8 mouse cellular contexts compared by ENCODE assay signal in the genomic region with DNA sequence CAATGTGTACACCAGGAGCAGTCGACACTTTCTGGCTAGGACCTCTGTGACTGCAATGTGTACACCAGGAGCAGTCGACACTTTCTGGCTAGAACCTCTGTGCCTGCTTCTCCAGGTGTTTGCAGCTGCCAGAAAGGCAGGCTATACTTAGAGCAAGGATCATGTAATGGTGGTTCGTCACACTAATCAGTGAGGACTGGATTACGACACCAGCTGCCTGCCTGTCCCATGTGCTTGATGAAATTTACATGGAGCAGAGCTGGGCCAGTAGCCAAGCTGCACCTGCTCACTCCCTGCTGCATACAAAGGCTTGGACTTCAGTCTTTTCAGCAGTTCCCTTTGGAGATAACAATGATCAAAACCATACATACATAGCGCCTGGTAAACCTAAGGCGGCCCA. TPM values are rescaled to one million over a fixed set of nuclear protein-coding genes. Genes with fewer than 3 reads are reported as not detected.
DNase-seq lines count a peak whose midpoint lies in the region; ATAC-seq lines count a peak whose summit lies in the region.

No protein-coding gene starts in this region.

- H3K27me3 ChIP-seq in heart, embryonic 10.5 days (ENCODE audit: insufficient read depth, poor library complexity, severe bottlenecking), result no peaks in the 10 kb centered on the region
- no peaks in the 10 kb centered on the region for H3K27me3 ChIP-seq in kidney, embryonic 16.5 days (ENCODE audit: insufficient read depth, low read length)
- no peaks in the 10 kb centered on the region for H3K27me3 ChIP-seq in lung, embryonic 15.5 days

- H3K4me2 ChIP-seq in kidney, embryonic 16.5 days (replicated peaks; ENCODE audit: low read depth, low read length), result peak overlapping the region; percentile 39
- peak overlapping the region; percentile 34 for H3K4me2 ChIP-seq in lung, embryonic 15.5 days

- H3K4me1 ChIP-seq in heart, embryonic 10.5 days, result peaks cover 47% of the 10 kb centered on the region
- H3K4me1 ChIP-seq in kidney, embryonic 16.5 days (ENCODE audit: insufficient read depth, low read length), result peaks cover 42% of the 10 kb centered on the region
- peaks cover 47% of the 10 kb centered on the region for H3K4me1 ChIP-seq in lung, embryonic 15.5 days

- peak overlapping the region; percentile 13 for H3K9ac ChIP-seq in kidney, embryonic 16.5 days (replicated peaks; ENCODE audit: low read length)
- no peak overlapping the region for H3K9ac ChIP-seq in lung, embryonic 15.5 days

- WGBS in heart, embryonic 10.5 days, result 44% methylated on average over 6 of the region's 6 CpGs
- WGBS in kidney, embryonic 16.5 days, result 44% methylated on average over 6 of the region's 6 CpGs
- WGBS in lung, embryonic 15.5 days, result 54% methylated on average over 6 of the region's 6 CpGs

- DNase-seq in embryo, embryonic 11 days, result peak; percentile 37
- no peak for DNase-seq in embryo, embryonic 10.5 days (ENCODE audit: low spot score)
- peak; percentile 76 to 82 for DNase-seq in cerebellum, postnatal 25 days
- no peak for DNase-seq in heart, embryonic 10.5 days (ENCODE audit: low spot score)
- peak; percentile 59 to 73 for DNase-seq in right cerebral cortex, postnatal 10 days (ENCODE audit: low spot score in 2 of 2)
- no peak for DNase-seq in spleen, adult 12 weeks (ENCODE audit: low spot score)

- ATAC-seq in kidney, embryonic 16.5 days (ENCODE audit: low FRiP score, low TSS enrichment), result no peak
- 0 out of 2 replicates have a peak, but pooled peaks have one; percentile 16 for ATAC-seq in lung, embryonic 15.5 days (ENCODE audit: borderline replicate concordance, extremely low read depth, low FRiP score, low TSS enrichment)

- H3K27ac ChIP-seq in heart, embryonic 10.5 days, result peak overlapping the region; percentile 73
- peak overlapping the region; percentile 61 for H3K27ac ChIP-seq in kidney, embryonic 16.5 days (ENCODE audit: low read length)
- H3K27ac ChIP-seq in lung, embryonic 15.5 days, result peak overlapping the region; percentile 57

- H3K36me3 ChIP-seq in heart, embryonic 10.5 days, result peaks cover 5% of the 10 kb centered on the region
- H3K36me3 ChIP-seq in kidney, embryonic 16.5 days (ENCODE audit: insufficient read depth, low read length), result peaks cover 2% of the 10 kb centered on the region; the same call in 1 of the 2 replicates
- H3K36me3 ChIP-seq in lung, embryonic 15.5 days, result peaks cover 5% of the 10 kb centered on the region; the same call in 1 of the 2 replicates

- H3K4me3 ChIP-seq in heart, embryonic 10.5 days, result peak overlapping the region; percentile 45
- H3K4me3 ChIP-seq in kidney, embryonic 16.5 days (ENCODE audit: low read length), result no peak overlapping the region
- no peak overlapping the region for H3K4me3 ChIP-seq in lung, embryonic 15.5 days

- no peaks in the 10 kb centered on the region for H3K9me3 ChIP-seq in heart, embryonic 10.5 days
- H3K9me3 ChIP-seq in kidney, embryonic 16.5 days (ENCODE audit: low read length), result no peaks in the 10 kb centered on the region
- H3K9me3 ChIP-seq in lung, embryonic 15.5 days, result no peaks in the 10 kb centered on the region

RNA-seq across cellular contexts. Expression of gene D17Wsu92e, which starts 23.7 kb away (rescaled TPM):
- 11.9 and 17.2 TPM in 2 replicates for polyA plus RNA-seq in heart, embryonic 10.5 days (2016; fragmentation: Nextera tagmentation; extraction: Ambion mirVana)
- polyA plus RNA-seq in kidney, embryonic 16.5 days (2015; fragmentation: Nextera tagmentation; extraction: Ambion mirVana), result 18.8 and 19.4 TPM in 2 replicates
- polyA plus RNA-seq in lung, embryonic 15.5 days (2015; fragmentation: Nextera tagmentation; extraction: Ambion mirVana), result 15.9 and 16.8 TPM in 2 replicates

RNA-seq across cellular contexts. Expression of gene Snrpc, which starts 41.2 kb away (rescaled TPM):
- polyA plus RNA-seq in heart, embryonic 10.5 days (2016; fragmentation: Nextera tagmentation; extraction: Ambion mirVana), result 266 and 331 TPM in 2 replicates
- 286 and 293 TPM in 2 replicates for polyA plus RNA-seq in kidney, embryonic 16.5 days (2015; fragmentation: Nextera tagmentation; extraction: Ambion mirVana)
- polyA plus RNA-seq in lung, embryonic 15.5 days (2015; fragmentation: Nextera tagmentation; extraction: Ambion mirVana), result 320 and 343 TPM in 2 replicates

RNA-seq across cellular contexts. Expression of gene Uhrf1bp1, which starts 59.5 kb away (rescaled TPM):
- polyA plus RNA-seq in heart, embryonic 10.5 days (2016; fragmentation: Nextera tagmentation; extraction: Ambion mirVana), result 5.0 and 6.2 TPM in 2 replicates
- 7.5 and 7.7 TPM in 2 replicates for polyA plus RNA-seq in kidney, embryonic 16.5 days (2015; fragmentation: Nextera tagmentation; extraction: Ambion mirVana)
- 3.5 and 4.8 TPM in 2 replicates for polyA plus RNA-seq in lung, embryonic 15.5 days (2015; fragmentation: Nextera tagmentation; extraction: Ambion mirVana)

Comparison
In these comparisons a context has a peak if more than half of its experiments do, and no peak if none do; other contexts are left out.
1. DNase-seq: peak in embryo, embryonic 11 days (single experiment), cerebellum, postnatal 25 days (2 of 2) and right cerebral cortex, postnatal 10 days (2 of 2); none in embryo, embryonic 10.5 days (single experiment), heart, embryonic 10.5 days (single experiment) and spleen, adult 12 weeks (single experiment).
2. Peak in every context shown above with its lines, with median percentiles within 50 percentile points of each other: H3K27ac ChIP-seq.